Mouse (Mus musculus): ENCODE data around the gene Sypl2. TPM values are rescaled to one million over a fixed set of nuclear protein-coding genes. Genes with fewer than 3 reads are reported as not detected.
A peak's percentile ranks its signal among the peaks of the same experiment; 100 is the strongest.
"Not testable (repeated sequence)": the region's sequence is repeated elsewhere in the genome, so short reads cannot be mapped to it uniquely, and the experiment has no call there.

Sypl2 gene
- polyA plus RNA-seq (2015; fragmentation: Nextera tagmentation; extraction: Ambion mirVana): 0.39 and 0.78 TPM in 2 replicates

- Histone ChIP-seq H3K9me3 (replicated peaks) (no peaks in the 10 kb centered on the region), H3K9ac (no peak within 1 kb of the TSS), H3K36me3 (replicated peaks) (no peaks in the 10 kb centered on the region), H3K4me1 (replicated peaks) (peaks cover 13% of the 10 kb centered on the region), H3K27me3 (peaks cover 86% of the 10 kb centered on the region), H3K4me3 (replicated peaks) (peak within 1 kb of the TSS; percentile 42), H3K27ac (replicated peaks) (no peak within 1 kb of the TSS), H3K4me2 (peak within 1 kb of the TSS; percentile 67)
- no peak for ATAC-seq (ENCODE audit: insufficient read depth)
- WGBS (ENCODE audit: insufficient replicate concordance): 5% methylated on average over 43 of the region's 44 CpGs
Observed at GRCm38 (mm10) chr3:108226558-108227350, at the start of gene Sypl2. Sypl2 (minus strand) TSS chr3:108226648.

GRCm38 (mm10) chr3:108259319-108259718 lies 32.9 kb upstream of the Sypl2 start:
- H3K9me3 ChIP-seq (replicated peaks): no peaks in the 10 kb centered on the region
- no peak overlapping the region for H3K9ac ChIP-seq
- WGBS (ENCODE audit: insufficient replicate concordance): 34% methylated on average over 3 of the region's 3 CpGs
- peaks cover 18% of the 10 kb centered on the region for H3K36me3 ChIP-seq (replicated peaks)
- H3K4me3 ChIP-seq (replicated peaks): no peak overlapping the region; the same call in 1 of the 2 replicates
- no peak overlapping the region for H3K27ac ChIP-seq (replicated peaks)
- H3K27me3 ChIP-seq: no peaks in the 10 kb centered on the region
- H3K4me1 ChIP-seq (replicated peaks): peaks cover 25% of the 10 kb centered on the region
- no peak for ATAC-seq (ENCODE audit: insufficient read depth)
- H3K4me2 ChIP-seq: peak overlapping the region; percentile 87; the same call in 1 of the 2 replicates

- peak overlapping the region; percentile 90 for H3K4me3 ChIP-seq (replicated peaks)
- H3K27me3 ChIP-seq: no peaks in the 10 kb centered on the region
- peak overlapping the region; percentile 85 for H3K9ac ChIP-seq
- H3K36me3 ChIP-seq (replicated peaks): peaks cover 11% of the 10 kb centered on the region
- H3K4me1 ChIP-seq (replicated peaks): peaks cover 25% of the 10 kb centered on the region
- no peak for ATAC-seq (ENCODE audit: insufficient read depth)
- H3K4me2 ChIP-seq: peak overlapping the region; percentile 87
- H3K27ac ChIP-seq (replicated peaks): peak overlapping the region; percentile 90
- no peaks in the 10 kb centered on the region for H3K9me3 ChIP-seq (replicated peaks)
- 23% methylated on average over 3 of the region's 3 CpGs for WGBS (ENCODE audit: insufficient replicate concordance)
Observed at GRCm38 (mm10) chr3:108257831-108258500, 31.5 kb upstream of the Sypl2 start.

GRCm38 (mm10) chr3:108256719-108257637 lies 30.5 kb upstream of the Sypl2 start, which contains the start of gene Psma5:
Psma5 (plus strand) TSS chr3:108256926.
- H3K4me2 ChIP-seq: peak within 1 kb of the TSS; percentile 87
- peak within 1 kb of the TSS; percentile 90 for H3K27ac ChIP-seq (replicated peaks)
- peak within 1 kb of the TSS; percentile 90 for H3K4me3 ChIP-seq (replicated peaks)
- H3K36me3 ChIP-seq (replicated peaks): peaks cover 3% of the 10 kb centered on the region
- peak within 1 kb of the TSS; percentile 85 for H3K9ac ChIP-seq
- H3K4me1 ChIP-seq (replicated peaks): peaks cover 25% of the 10 kb centered on the region
- ATAC-seq (ENCODE audit: insufficient read depth): peak; percentile 97
- no peaks in the 10 kb centered on the region for H3K27me3 ChIP-seq
- no peaks in the 10 kb centered on the region for H3K9me3 ChIP-seq (replicated peaks)
- under 1% methylated on average over 79 of the region's 79 CpGs for WGBS (ENCODE audit: insufficient replicate concordance)

GRCm38 (mm10) chr3:108246857-108247256 lies 20.4 kb upstream of the Sypl2 start:
- no peak overlapping the region for H3K9ac ChIP-seq
- no peak overlapping the region for H3K27ac ChIP-seq (replicated peaks)
- H3K4me1 ChIP-seq (replicated peaks): no peaks in the 10 kb centered on the region
- no peak overlapping the region for H3K4me2 ChIP-seq
- H3K27me3 ChIP-seq: no peaks in the 10 kb centered on the region
- no peak for ATAC-seq (ENCODE audit: insufficient read depth)
- no peak overlapping the region for H3K4me3 ChIP-seq (replicated peaks)
- no peaks in the 10 kb centered on the region for H3K36me3 ChIP-seq (replicated peaks)
- 53% methylated on average over 2 of the region's 2 CpGs for WGBS (ENCODE audit: insufficient replicate concordance)
- H3K9me3 ChIP-seq (replicated peaks): no peaks in the 10 kb centered on the region

GRCm38 (mm10) chr3:108241243-108241839 lies 14.9 kb upstream of the Sypl2 start:
- WGBS (ENCODE audit: insufficient replicate concordance): 71% methylated on average over 3 of the region's 3 CpGs
- H3K4me1 ChIP-seq (replicated peaks): no peaks in the 10 kb centered on the region
- no peaks in the 10 kb centered on the region for H3K9me3 ChIP-seq (replicated peaks)
- H3K4me3 ChIP-seq (replicated peaks): no peak overlapping the region
- no peaks in the 10 kb centered on the region for H3K36me3 ChIP-seq (replicated peaks)
- H3K27ac ChIP-seq (replicated peaks): no peak overlapping the region
- no peak overlapping the region for H3K4me2 ChIP-seq
- no peaks in the 10 kb centered on the region for H3K27me3 ChIP-seq
- no peak overlapping the region for H3K9ac ChIP-seq
- no peak for ATAC-seq (ENCODE audit: insufficient read depth)

- H3K9me3 ChIP-seq (replicated peaks); H3K4me3 ChIP-seq (replicated peaks); H3K9ac ChIP-seq; H3K27me3 ChIP-seq; H3K4me1 ChIP-seq (replicated peaks); H3K4me2 ChIP-seq; H3K36me3 ChIP-seq (replicated peaks); H3K27ac ChIP-seq (replicated peaks); ATAC-seq (ENCODE audit: insufficient read depth): not testable (repeated sequence)
- 76% methylated on average over 4 of the region's 4 CpGs for WGBS (ENCODE audit: insufficient replicate concordance)
Observed at GRCm38 (mm10) chr3:108237474-108238102, 11.1 kb upstream of the Sypl2 start.

GRCm38 (mm10) chr3:108231646-108232045 lies 5.2 kb upstream of the Sypl2 start:
- no peak overlapping the region for H3K9ac ChIP-seq
- no peak for ATAC-seq (ENCODE audit: insufficient read depth)
- no peaks in the 10 kb centered on the region for H3K9me3 ChIP-seq (replicated peaks)
- no peak overlapping the region for H3K4me3 ChIP-seq (replicated peaks)
- no peaks in the 10 kb centered on the region for H3K36me3 ChIP-seq (replicated peaks)
- peaks cover 47% of the 10 kb centered on the region for H3K27me3 ChIP-seq
- H3K27ac ChIP-seq (replicated peaks): no peak overlapping the region
- no peak overlapping the region for H3K4me2 ChIP-seq
- WGBS (ENCODE audit: insufficient replicate concordance): 64% methylated on average over 4 of the region's 4 CpGs
- H3K4me1 ChIP-seq (replicated peaks): peaks cover 4% of the 10 kb centered on the region

- H3K9me3 ChIP-seq (replicated peaks): no peaks in the 10 kb centered on the region
- H3K9ac ChIP-seq: no peak overlapping the region
- ATAC-seq (ENCODE audit: insufficient read depth): no peak
- H3K4me3 ChIP-seq (replicated peaks): no peak overlapping the region
- H3K4me2 ChIP-seq: no peak overlapping the region
- H3K4me1 ChIP-seq (replicated peaks): peaks cover 13% of the 10 kb centered on the region
- H3K36me3 ChIP-seq (replicated peaks): no peaks in the 10 kb centered on the region
- peaks cover 79% of the 10 kb centered on the region for H3K27me3 ChIP-seq
- 61% methylated on average over 2 of the region's 2 CpGs for WGBS (ENCODE audit: insufficient replicate concordance)
- H3K27ac ChIP-seq (replicated peaks): no peak overlapping the region
Observed at GRCm38 (mm10) chr3:108227521-108227920, 1.1 kb upstream of the Sypl2 start.
